Mouse (Mus musculus) urinary bladder, postnatal 10 days (tissue): ENCODE results near the gene Coq8a.

Experiments used
- DNase-seq: peaks from one replicate; pipeline ENCODE4 v3.0.0; 2022; ENCODE audit warnings: low spot score

Gene Coq8a

GRCm38 (mm10) chr1:180198959-180199714 is at the start of gene Coq8a:
Gene Coq8a (minus strand): TSS chr1:180199602.
- no peak for DNase-seq

GRCm38 (mm10) chr1:180248593-180249146 is 49.3 kb upstream of the Coq8a start:
- no peak for DNase-seq

GRCm38 (mm10) chr1:180247901-180248300 is 48.5 kb upstream of the Coq8a start:
- DNase-seq, result no peak

- no peak for DNase-seq
These were observed 46.5 kb upstream of the Coq8a start for GRCm38 (mm10) chr1:180245741-180246507.

- DNase-seq, result no peak
These were observed 32.3 kb upstream of the Coq8a start for GRCm38 (mm10) chr1:180231729-180232128.

- DNase-seq, result no peak
These were observed 31.2 kb upstream of the Coq8a start for GRCm38 (mm10) chr1:180230580-180230979.

- no peak for DNase-seq
These were observed 30.5 kb upstream of the Coq8a start for GRCm38 (mm10) chr1:180229906-180230305.

- no peak for DNase-seq
These were observed 29.5 kb upstream of the Coq8a start for GRCm38 (mm10) chr1:180228854-180229253.

GRCm38 (mm10) chr1:180226766-180227165 is 27.4 kb upstream of the Coq8a start:
- DNase-seq, result no peak

- DNase-seq, result no peak
These were observed 26.9 kb upstream of the Coq8a start for GRCm38 (mm10) chr1:180226221-180226713.

GRCm38 (mm10) chr1:180225500-180226220 is 26.3 kb upstream of the Coq8a start:
- DNase-seq, result no peak

- DNase-seq, result no peak
These were observed 22.6 kb upstream of the Coq8a start for GRCm38 (mm10) chr1:180222007-180222406.

- no peak for DNase-seq
These were observed 21.6 kb upstream of the Coq8a start for GRCm38 (mm10) chr1:180220791-180221542.

- DNase-seq, result no peak
These were observed 17.3 kb upstream of the Coq8a start for GRCm38 (mm10) chr1:180216541-180217276.

- no peak for DNase-seq
These were observed 15.6 kb upstream of the Coq8a start for GRCm38 (mm10) chr1:180215044-180215443.

- DNase-seq, result no peak
These were observed 13.5 kb upstream of the Coq8a start for GRCm38 (mm10) chr1:180212911-180213310.

GRCm38 (mm10) chr1:180210781-180211271 is 11.4 kb upstream of the Coq8a start:
- no peak for DNase-seq

GRCm38 (mm10) chr1:180210031-180210432 is 10.6 kb upstream of the Coq8a start:
- DNase-seq, result no peak

- DNase-seq, result no peak
These were observed 9.0 kb upstream of the Coq8a start for GRCm38 (mm10) chr1:180208370-180208769.

- no peak for DNase-seq
These were observed 1.3 kb upstream of the Coq8a start for GRCm38 (mm10) chr1:180200722-180201121.

- DNase-seq, result no peak
These were observed 281 bp upstream of the Coq8a start for GRCm38 (mm10) chr1:180199715-180200050.
